Mouse (Mus musculus) ovary, postnatal 14 days (tissue): ENCODE measurements at regions not wholly inside any gene's neighbourhood (a gene's known extent, or its start where the extent isn't known, plus 50 kb on each side); places are given as distances from the start of the nearest gene placed in this dataset.

Experiments used
- DNase-seq: peaks from one replicate; pipeline ENCODE4 v3.0.0; 2022; ENCODE audit warnings: low spot score

- DNase-seq = no peak
Measured at GRCm38 (mm10) chr14:102882281-102882680, 100.2 kb downstream of the Kctd12 start.

GRCm38 (mm10) chr14:102880658-102881083, 101.8 kb downstream of the Kctd12 start:
- DNase-seq = no peak

GRCm38 (mm10) chr14:102878572-102878971, 103.9 kb downstream of the Kctd12 start:
- no peak for DNase-seq

- no peak for DNase-seq
Measured at GRCm38 (mm10) chr14:102868160-102868559, 114.3 kb downstream of the Kctd12 start.

- DNase-seq = no peak
Measured at GRCm38 (mm10) chr14:102867697-102868096, 114.7 kb downstream of the Kctd12 start.

GRCm38 (mm10) chr14:102866511-102866910, 115.9 kb downstream of the Kctd12 start:
- DNase-seq = no peak

GRCm38 (mm10) chr14:102861694-102862093, 120.7 kb downstream of the Kctd12 start:
- no peak for DNase-seq

- DNase-seq = no peak
Measured at GRCm38 (mm10) chr14:102859361-102859871, 123.0 kb downstream of the Kctd12 start.

- peak; percentile 25 for DNase-seq
Measured at GRCm38 (mm10) chr14:102855264-102855840, 127.1 kb downstream of the Kctd12 start.

- DNase-seq = no peak
Measured at GRCm38 (mm10) chr14:102843700-102844099, 138.7 kb downstream of the Kctd12 start.

- DNase-seq = no peak
Measured at GRCm38 (mm10) chr14:102837602-102838001, 144.8 kb downstream of the Kctd12 start.

- no peak for DNase-seq
Measured at GRCm38 (mm10) chr14:102835118-102835769, 147.2 kb downstream of the Kctd12 start.

GRCm38 (mm10) chr14:102828442-102828841, 154.0 kb downstream of the Kctd12 start:
- no peak for DNase-seq

GRCm38 (mm10) chr14:102827756-102828384, 154.6 kb downstream of the Kctd12 start:
- no peak for DNase-seq

- DNase-seq = no peak
Measured at GRCm38 (mm10) chr14:102825525-102825924, 156.9 kb downstream of the Kctd12 start.

- no peak for DNase-seq
Measured at GRCm38 (mm10) chr14:102820663-102821062, 161.8 kb downstream of the Kctd12 start.

GRCm38 (mm10) chr14:102811678-102812081, 170.8 kb downstream of the Kctd12 start:
- DNase-seq = no peak

- no peak for DNase-seq
Measured at GRCm38 (mm10) chr14:102811022-102811421, 171.4 kb downstream of the Kctd12 start.

GRCm38 (mm10) chr14:102810121-102810921, 172.1 kb downstream of the Kctd12 start:
- DNase-seq = peak; percentile 8

- peak; percentile 25 for DNase-seq
Measured at GRCm38 (mm10) chr14:102805936-102806923, 176.2 kb downstream of the Kctd12 start.

GRCm38 (mm10) chr14:102795676-102796075, 186.8 kb downstream of the Kctd12 start:
- no peak for DNase-seq
